In the genomic region with DNA sequence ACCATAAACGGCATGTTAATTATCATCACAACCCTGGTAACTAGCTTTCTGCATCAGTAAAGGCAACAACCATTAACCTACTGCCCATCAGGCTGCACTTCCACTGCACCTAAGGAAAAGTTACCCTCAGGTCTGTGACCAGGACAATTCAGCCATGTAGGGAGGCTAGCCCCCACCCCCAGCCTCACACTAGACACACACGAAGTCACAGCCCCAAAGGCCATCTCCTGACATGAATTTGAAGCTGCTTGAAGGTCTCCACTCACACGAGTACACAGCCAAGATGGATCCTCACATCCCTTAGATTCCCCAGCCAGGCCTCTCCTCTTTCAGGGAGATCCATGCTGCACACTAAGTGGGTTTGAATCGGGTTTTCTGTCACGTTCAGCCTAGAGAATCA, we compare ENCODE assay signal across 20 mouse cellular contexts. TPM values are rescaled to one million over a fixed set of nuclear protein-coding genes. Genes with fewer than 3 reads are reported as not detected.
DNase-seq lines count a peak whose midpoint lies in the region; ATAC-seq and TF ChIP-seq lines count a peak whose summit lies in the region.
"Had no signal": no experiment of that assay in that cellular context is flagged by ENCODE, and none has a peak within 500 bp of the region (broad histone marks: within the 10 kb centered on the region; RNA-seq: fewer than 3 reads in every experiment).

No protein-coding gene starts in this region.

- no peaks in the 10 kb centered on the region for H3K27me3 ChIP-seq in heart, embryonic 11.5 days (ENCODE audit: control insufficient read depth, insufficient read depth, low read length)
- H3K27me3 ChIP-seq in kidney, embryonic 14.5 days (ENCODE audit: control insufficient read depth, insufficient read depth, low read length), result no peaks in the 10 kb centered on the region
- H3K27me3 ChIP-seq in testis, adult 2 months (ENCODE audit: control insufficient read depth, insufficient read depth, low read length), result no peaks in the 10 kb centered on the region
- H3K27me3 ChIP-seq in stomach, postnatal 0 days (ENCODE audit: control insufficient read depth, insufficient read depth, low read length), result no peaks in the 10 kb centered on the region
- H3K27me3 ChIP-seq in hindbrain, embryonic 16.5 days (replicated peaks; ENCODE audit: control insufficient read depth, insufficient read depth, low read length), result no peaks in the 10 kb centered on the region
- H3K27me3 ChIP-seq: embryonic facial prominence, embryonic 12.5 days; megakaryocyte, embryonic 14.5 days had no signal

- 78% methylated on average over 5 of the region's 5 CpGs for WGBS in heart, embryonic 11.5 days (ENCODE audit: insufficient replicate concordance)
- 76% methylated on average over 5 of the region's 5 CpGs for WGBS in kidney, embryonic 14.5 days
- WGBS in stomach, postnatal 0 days, result 77% methylated on average over 5 of the region's 5 CpGs
- WGBS in hindbrain, embryonic 16.5 days, result 84% methylated on average over 5 of the region's 5 CpGs

- TF ChIP-seq EP300 in stomach, postnatal 0 days (optimal IDR thresholded peaks at IDR 0.05), result no peak

- H3K4me3 ChIP-seq in heart, embryonic 11.5 days (ENCODE audit: low read depth, low read length), result no peak overlapping the region
- no peak overlapping the region for H3K4me3 ChIP-seq in kidney, embryonic 14.5 days (ENCODE audit: low read length)
- H3K4me3 ChIP-seq in testis, adult 2 months (ENCODE audit: control insufficient read depth, low read depth, low read length), result no peak overlapping the region
- no peak overlapping the region for H3K4me3 ChIP-seq in stomach, postnatal 0 days (ENCODE audit: low read depth, low read length)
- no peak overlapping the region for H3K4me3 ChIP-seq in hindbrain, embryonic 16.5 days (ENCODE audit: low read length)
- H3K4me3 ChIP-seq: embryonic facial prominence, embryonic 12.5 days; left cerebral cortex, adult 2 months; megakaryocyte, embryonic 14.5 days; midbrain, embryonic 13.5 days had no signal

- no peak for TF ChIP-seq POLR2A in testis, adult 2 months (IDR thresholded peaks at IDR 0.05; ENCODE audit: control insufficient read depth, low read depth, low read length)

- H3K9me3 ChIP-seq in heart, embryonic 11.5 days (replicated peaks; ENCODE audit: control insufficient read depth, low read length), result no peaks in the 10 kb centered on the region
- no peaks in the 10 kb centered on the region for H3K9me3 ChIP-seq in kidney, embryonic 14.5 days (ENCODE audit: control insufficient read depth, low read length)
- H3K9me3 ChIP-seq in stomach, postnatal 0 days (ENCODE audit: control insufficient read depth, low read length), result no peaks in the 10 kb centered on the region
- H3K9me3 ChIP-seq in hindbrain, embryonic 16.5 days (ENCODE audit: control insufficient read depth, low read length), result no peaks in the 10 kb centered on the region
- H3K9me3 ChIP-seq: embryonic facial prominence, embryonic 12.5 days; megakaryocyte, embryonic 14.5 days; midbrain, embryonic 13.5 days had no signal

- no peak overlapping the region for H3K4me2 ChIP-seq in heart, embryonic 11.5 days
- H3K4me2 ChIP-seq in kidney, embryonic 14.5 days (replicated peaks; ENCODE audit: low read depth, low read length), result no peak overlapping the region
- H3K4me2 ChIP-seq in stomach, postnatal 0 days (replicated peaks; ENCODE audit: low read depth), result no peak overlapping the region
- H3K4me2 ChIP-seq in hindbrain, embryonic 16.5 days (ENCODE audit: low read length), result no peak overlapping the region
- H3K4me2 ChIP-seq: embryonic facial prominence, embryonic 12.5 days; hindbrain, embryonic 14.5 days; lung, embryonic 14.5 days; midbrain, embryonic 13.5 days had no signal

- no peak overlapping the region for H3K9ac ChIP-seq in heart, embryonic 11.5 days (ENCODE audit: low read depth, low read length)
- no peak overlapping the region for H3K9ac ChIP-seq in kidney, embryonic 14.5 days (ENCODE audit: low read depth, low read length)
- no peak overlapping the region for H3K9ac ChIP-seq in stomach, postnatal 0 days (ENCODE audit: low read length)
- H3K9ac ChIP-seq in hindbrain, embryonic 16.5 days (ENCODE audit: low read depth, low read length), result no peak overlapping the region
- H3K9ac ChIP-seq: embryonic facial prominence, embryonic 12.5 days; hindbrain, embryonic 14.5 days; lung, embryonic 14.5 days; midbrain, embryonic 13.5 days had no signal

- H3K36me3 ChIP-seq in heart, embryonic 11.5 days (ENCODE audit: control insufficient read depth, insufficient read depth, low read length), result no peaks in the 10 kb centered on the region
- no peaks in the 10 kb centered on the region for H3K36me3 ChIP-seq in kidney, embryonic 14.5 days (ENCODE audit: control insufficient read depth, insufficient read depth, low read length)
- no peaks in the 10 kb centered on the region; the same call in 1 of the 2 replicates for H3K36me3 ChIP-seq in testis, adult 2 months (ENCODE audit: control insufficient read depth, insufficient read depth, low read length)
- H3K36me3 ChIP-seq in stomach, postnatal 0 days (ENCODE audit: control insufficient read depth, insufficient read depth, low read length), result no peaks in the 10 kb centered on the region
- no peaks in the 10 kb centered on the region for H3K36me3 ChIP-seq in hindbrain, embryonic 16.5 days (ENCODE audit: control insufficient read depth, insufficient read depth, low read length)

- peak overlapping the region; percentile 3 for H3K27ac ChIP-seq in heart, embryonic 11.5 days (ENCODE audit: low read depth, low read length)
- H3K27ac ChIP-seq in kidney, embryonic 14.5 days (ENCODE audit: low read depth, low read length), result peak overlapping the region; percentile 82; the same call in 1 of the 2 replicates
- H3K27ac ChIP-seq in testis, adult 2 months (ENCODE audit: control insufficient read depth, insufficient read depth, low read depth, low read length), result peak overlapping the region; percentile 17; the same call in 1 of the 2 replicates
- no peak overlapping the region for H3K27ac ChIP-seq in stomach, postnatal 0 days (replicated peaks)
- H3K27ac ChIP-seq in hindbrain, embryonic 16.5 days (ENCODE audit: low read depth, low read length), result no peak overlapping the region
- H3K27ac ChIP-seq: embryonic facial prominence, embryonic 12.5 days; hindbrain, embryonic 14.5 days; left cerebral cortex, adult 2 months; midbrain, embryonic 13.5 days had no signal

- peaks cover 73% of the 10 kb centered on the region for H3K4me1 ChIP-seq in heart, embryonic 11.5 days (ENCODE audit: control insufficient read depth, insufficient read depth, low read length)
- H3K4me1 ChIP-seq in kidney, embryonic 14.5 days (ENCODE audit: control insufficient read depth, insufficient read depth, low read length), result peaks cover 53% of the 10 kb centered on the region
- H3K4me1 ChIP-seq in testis, adult 2 months (ENCODE audit: control insufficient read depth, insufficient read depth, low read length), result peaks cover 4% of the 10 kb centered on the region
- H3K4me1 ChIP-seq in stomach, postnatal 0 days (replicated peaks; ENCODE audit: control insufficient read depth, insufficient read depth), result peaks cover 16% of the 10 kb centered on the region
- peaks cover 19% of the 10 kb centered on the region for H3K4me1 ChIP-seq in hindbrain, embryonic 16.5 days (ENCODE audit: control insufficient read depth, insufficient read depth, low read depth, low read length)

- intact Hi-C loops in heart, postnatal 14 days (cut with DNase I), result loop anchor here (2.0 kb wide), 1 partner anchor 39 kb away; no protein-coding TSS in a partner anchor

- TF ChIP-seq CTCF in testis, adult 2 months (IDR thresholded peaks at IDR 0.05; ENCODE audit: control insufficient read depth, insufficient read depth, insufficient replicate concordance, low read depth, low read length), result no peak
- no peak for TF ChIP-seq CTCF in stomach, postnatal 0 days (IDR thresholded peaks at IDR 0.05; ENCODE audit: low read depth)

- DNase-seq in heart, postnatal 14 days, result no peak
- DNase-seq in kidney, postnatal 14 days, result no peak
- DNase-seq in testis, postnatal 10 days (ENCODE audit: low spot score), result no peak
- DNase-seq in stomach, postnatal 0 days (ENCODE audit: low spot score), result peak; percentile 12
- DNase-seq: adrenal gland, adult 2 months; cerebellum, adult 11 months; cerebellum, postnatal 10 days; kidney, adult 11 months; layer of hippocampus, adult 9-11 months; lung, embryonic 14.5 days; lung, postnatal 36 days had no signal

- no peak for ATAC-seq in heart, embryonic 11.5 days (replicated peaks; ENCODE audit: insufficient number of reproducible peaks, low FRiP score, low TSS enrichment)
- no peak for ATAC-seq in kidney, embryonic 14.5 days (ENCODE audit: low FRiP score, low TSS enrichment)
- no peak; the same call in 1 of the 2 replicates for ATAC-seq in stomach, postnatal 0 days (ENCODE audit: low FRiP score, low TSS enrichment)
- ATAC-seq in hindbrain, embryonic 16.5 days, result no peak
- ATAC-seq: midbrain, embryonic 13.5 days had no signal

RNA-seq across cellular contexts. Expression of a gene that starts 42.0 kb away (rescaled TPM):
- 36.8 and 40.6 TPM in 2 replicates for polyA plus RNA-seq in heart, embryonic 11.5 days (2014; fragmentation: Nextera tagmentation; extraction: Ambion mirVana)
- total RNA-seq in heart, postnatal 14 days (2021), result 10 to 100 TPM; 75.1 to 77.5 TPM
- polyA plus RNA-seq in kidney, embryonic 14.5 days (2014; fragmentation: Nextera tagmentation; extraction: Ambion mirVana), result 32.1 and 50.8 TPM in 2 replicates
- polyA plus RNA-seq in testis, adult 2 months (2012; rRNA removed), result 239 and 243 TPM in 2 replicates
- 27.2 and 29.3 TPM in 2 replicates for polyA plus RNA-seq in stomach, postnatal 0 days (2015; fragmentation: Nextera tagmentation; extraction: Ambion mirVana)
- polyA plus RNA-seq in hindbrain, embryonic 16.5 days (2015; fragmentation: Nextera tagmentation; extraction: Ambion mirVana), result 21.7 and 22.9 TPM in 2 replicates

Comparison
In these comparisons a context has a peak if more than half of its experiments do, and no peak if none do; other contexts are left out.
1. H3K27ac ChIP-seq: peak in heart, embryonic 11.5 days (single experiment), kidney, embryonic 14.5 days (single experiment) and testis, adult 2 months (single experiment); none in stomach, postnatal 0 days (single experiment) and hindbrain, embryonic 16.5 days (single experiment).